Mouse (Mus musculus) CH12.LX (cell line): Measurements from ENCODE around the gene Zpbp2.

ENCODE experiments used
- CHD1 ChIP-seq: IDR thresholded peaks from 2 replicates; pipeline ENCODE4 v1.6.1; 2012; ENCODE audit warnings: low read depth, low read length, improper control_type of control experiment, inconsistent platforms
- CHD2 ChIP-seq: IDR thresholded peaks from 2 replicates; pipeline ENCODE4 v1.6.1; 2011; ENCODE audit warnings: low read length, improper control_type of control experiment
- CTCF ChIP-seq, 2 experiments: IDR thresholded peaks in 1 of 2; conservative IDR thresholded peaks in 1 of 2; 2 replicates each; pipeline ENCODE4 v1.5.1; 2011 to 2012; ENCODE audit warnings: low read depth in 2 of 2, low read length in 2 of 2, improper control_type of control experiment in 1 of 2, inconsistent platforms in 1 of 2, mild to moderate bottlenecking in 1 of 2, moderate library complexity in 1 of 2
- ELF1 ChIP-seq: IDR thresholded peaks from 2 replicates; pipeline ENCODE4 v1.6.1; 2014; ENCODE audit warnings: low read depth, mild to moderate bottlenecking, inconsistent platforms, low read length, improper control_type of control experiment
- GABPA ChIP-seq: IDR thresholded peaks from 2 replicates; pipeline ENCODE4 v1.6.1; 2012; ENCODE audit warnings: low read depth, low read length, improper control_type of control experiment, inconsistent platforms; ENCODE audit not compliant: insufficient replicate concordance
- HCFC1 ChIP-seq: IDR thresholded peaks from 2 replicates; pipeline ENCODE4 v1.6.1; 2012; ENCODE audit warnings: low read depth, mild to moderate bottlenecking, inconsistent platforms, low read length, improper control_type of control experiment
- MAFK ChIP-seq: IDR thresholded peaks from 2 replicates; pipeline ENCODE4 v1.6.1; 2011; ENCODE audit warnings: low read length, improper control_type of control experiment; ENCODE audit not compliant: insufficient replicate concordance
- MYC ChIP-seq: IDR thresholded peaks from 2 replicates; pipeline ENCODE4 v1.6.1; 2011; ENCODE audit warnings: low read depth, mild to moderate bottlenecking, improper control_type of control experiment, low read length
- POLR2A ChIP-seq: IDR thresholded peaks from 2 replicates; pipeline ENCODE4 v1.6.1; 2011; ENCODE audit warnings: low read depth, mild to moderate bottlenecking, improper control_type of control experiment, low read length
- SIN3A ChIP-seq: IDR thresholded peaks from 2 replicates; pipeline ENCODE4 v1.6.1; 2012; ENCODE audit warnings: low read length, improper control_type of control experiment, inconsistent platforms
- TCF12 ChIP-seq: IDR thresholded peaks from 2 replicates; pipeline ENCODE4 v1.6.1; 2014; ENCODE audit warnings: low read depth, mild to moderate bottlenecking, inconsistent platforms, low read length, improper control_type of control experiment

DNA sequence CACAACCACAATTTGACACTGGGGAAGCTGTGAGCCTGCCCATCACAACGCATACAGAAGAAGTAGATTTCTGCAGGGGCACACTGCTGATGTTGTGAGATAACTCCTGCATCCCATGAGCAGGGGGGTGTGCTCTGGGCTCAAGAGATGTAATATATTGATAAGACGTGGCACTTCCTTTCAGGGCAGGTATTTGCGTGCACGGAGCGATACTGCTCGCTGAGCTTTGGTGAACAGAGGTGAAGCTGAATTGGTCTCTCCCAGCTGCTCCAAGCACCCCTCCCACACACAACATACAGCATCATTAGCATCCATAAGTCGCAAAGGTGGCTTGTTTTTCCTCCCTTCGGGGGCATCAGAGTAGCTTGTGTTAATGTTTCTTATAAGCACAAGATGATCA lies 40.8 kb upstream of the Zpbp2 start:
- TF ChIP-seq POLR2A: no peak
- TF ChIP-seq CHD1: no peak
- no peak for TF ChIP-seq SIN3A
- no peak for TF ChIP-seq CTCF (conservative IDR thresholded peaks at IDR 0.05 in 1 of 2, IDR thresholded peaks at IDR 0.05 in 1 of 2; ENCODE audit: low read depth in 2 of 2, low read length in 2 of 2)
- TF ChIP-seq TCF12: no peak
- no peak for TF ChIP-seq HCFC1
- TF ChIP-seq ELF1: no peak
- TF ChIP-seq MAFK: no peak
- TF ChIP-seq GABPA: no peak
- no peak for TF ChIP-seq CHD2
- TF ChIP-seq MYC: no peak
